Mouse (Mus musculus) CH12.LX (cell line): ENCODE measurements around the gene Sowahb.

Experiments used
- MAFK ChIP-seq: IDR thresholded peaks from 2 replicates; pipeline ENCODE4 v1.6.1; 2011; ENCODE audit warnings: low read length, improper control_type of control experiment; ENCODE audit not compliant: insufficient replicate concordance
- MAZ ChIP-seq: IDR thresholded peaks from 2 replicates; pipeline ENCODE4 v1.6.1; 2012; ENCODE audit warnings: low read depth, mild to moderate bottlenecking, inconsistent platforms, low read length, improper control_type of control experiment, moderate library complexity
- RAD21 ChIP-seq: IDR thresholded peaks from 2 replicates; pipeline ENCODE4 v1.6.1; 2011; ENCODE audit warnings: low read depth, mild to moderate bottlenecking, low read length, improper control_type of control experiment, moderate library complexity
- SIN3A ChIP-seq: IDR thresholded peaks from 2 replicates; pipeline ENCODE4 v1.6.1; 2012; ENCODE audit warnings: low read length, improper control_type of control experiment, inconsistent platforms

DNA sequence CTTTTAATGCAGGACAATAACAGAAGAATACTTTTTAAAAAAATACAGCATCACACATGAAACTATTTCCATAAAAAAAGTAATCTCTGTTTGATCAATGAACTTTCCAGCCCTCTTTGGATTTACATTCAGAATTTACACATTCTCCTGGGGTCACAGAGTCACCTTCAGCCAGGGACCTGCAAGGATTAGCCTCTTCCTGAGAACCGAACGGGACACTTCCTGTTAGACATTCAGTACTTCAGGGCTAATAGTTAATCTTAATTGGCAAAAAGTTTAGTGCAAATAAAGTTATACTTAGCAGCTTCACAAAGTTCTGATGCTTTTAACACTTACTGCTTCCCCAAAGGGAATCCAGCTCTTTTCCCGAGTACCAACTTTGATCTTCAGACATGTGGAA, 3.5 kb downstream of the Sowahb start:
- TF ChIP-seq RAD21 (no peak), MAZ (no peak), SIN3A (no peak), MAFK (no peak)
